Mouse (Mus musculus) cerebellum, adult 2 months (tissue): ENCODE measurements around the gene Tex261.

ENCODE experiments used
- CTCF ChIP-seq: fragments of 200-500 bp; IDR thresholded peaks from 2 replicates; pipeline ENCODE4 v1.5.1; 2011; ENCODE audit warnings: low read depth, mild to moderate bottlenecking, control low read depth, low read length, moderate library complexity, borderline replicate concordance; ENCODE audit not compliant: insufficient read depth
- POLR2A ChIP-seq: fragments of 200-500 bp; IDR thresholded peaks from 2 replicates; pipeline ENCODE4 v1.6.1; 2011; ENCODE audit warnings: low read length, control low read depth, borderline replicate concordance; ENCODE audit not compliant: insufficient read depth

DNA sequence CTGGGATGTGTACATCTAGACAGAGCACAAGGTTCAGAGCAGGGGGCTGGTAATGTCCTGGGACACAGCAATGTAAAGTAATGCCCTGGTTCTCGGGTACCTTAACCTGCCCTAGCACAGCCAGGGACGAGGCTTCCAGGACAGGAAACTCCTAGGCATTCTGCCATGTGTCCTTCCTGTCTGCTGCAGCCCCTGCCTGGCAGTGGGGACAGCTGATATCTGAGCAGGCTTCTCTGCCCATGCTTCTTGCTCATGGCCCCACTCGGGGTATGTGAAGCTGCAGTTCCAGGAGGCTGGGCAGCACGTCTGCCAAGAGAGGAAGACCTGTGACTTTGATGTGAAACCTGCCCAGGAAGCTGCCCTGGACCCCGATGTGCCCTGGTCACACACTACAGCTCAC is 7.1 kb downstream of the Tex261 start:
- TF ChIP-seq POLR2A (no peak), CTCF (no peak)
